8 mouse cellular contexts compared by ENCODE assay signal in the genomic region with DNA sequence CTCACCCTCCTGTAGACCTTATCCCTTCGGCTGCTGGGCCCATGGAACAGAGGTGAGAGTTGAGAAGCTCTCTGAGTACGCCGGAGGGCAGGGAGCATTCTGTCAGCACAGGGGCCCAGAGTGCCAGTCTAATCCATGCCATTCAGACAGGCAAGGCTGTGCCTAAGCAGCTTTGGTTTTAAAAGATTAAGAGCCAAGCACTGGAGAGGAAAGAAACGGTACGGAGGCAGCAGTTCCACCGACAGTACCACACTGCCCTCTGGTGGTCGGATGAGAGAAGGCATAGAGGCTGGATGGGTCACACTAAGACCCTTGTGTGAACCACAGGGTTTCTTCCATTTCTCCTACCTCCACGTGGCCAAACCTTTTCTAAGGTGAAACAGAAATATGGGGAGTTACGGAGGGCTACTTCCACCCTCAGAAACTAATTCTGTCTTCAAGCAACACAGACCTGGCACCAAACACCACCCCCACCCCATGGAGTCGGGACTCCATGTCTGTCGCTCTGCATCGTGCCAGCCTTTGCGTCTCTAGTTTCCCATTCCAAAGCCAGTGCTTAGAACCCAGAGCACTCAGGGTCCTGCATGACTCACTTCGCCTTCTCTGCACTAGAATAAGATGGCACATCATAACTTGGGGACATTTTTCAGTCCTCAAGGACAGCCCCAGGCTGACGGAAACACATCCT.
DNase-seq lines count a peak whose midpoint lies in the region; ATAC-seq lines count a peak whose summit lies in the region.

No protein-coding gene starts in this region.

- peak; percentile 76 for DNase-seq in adipocyte (ENCODE audit: low spot score)
- DNase-seq in cerebellum, postnatal 4 days (ENCODE audit: low spot score in 2 of 2), result peak; percentile 93 to 96
- peak; percentile 85 for DNase-seq in gastrocnemius, adult 18-20 months (ENCODE audit: low spot score)
- peak; percentile 87 to 88 for DNase-seq in layer of hippocampus, postnatal 36 days
- DNase-seq in right cerebral cortex, postnatal 25 days, result peak; percentile 82
- peak; percentile 83 for DNase-seq in urinary bladder, postnatal 25 days (ENCODE audit: low spot score)

- no peaks in the 10 kb centered on the region for H3K27me3 ChIP-seq in hindbrain, embryonic 15.5 days

- H3K36me3 ChIP-seq in hindbrain, embryonic 15.5 days, result no peaks in the 10 kb centered on the region

- ATAC-seq in hindbrain, embryonic 15.5 days (ENCODE audit: low FRiP score, low read depth), result peak; percentile 86
- ATAC-seq in megakaryocyte, adult 5-6 weeks (ENCODE audit: poor library complexity, severe bottlenecking), result 0 out of 2 replicates have a peak, but pooled peaks have one; percentile 51

- H3K4me3 ChIP-seq in hindbrain, embryonic 15.5 days, result no peak overlapping the region

- H3K9ac ChIP-seq in hindbrain, embryonic 15.5 days, result no peak overlapping the region

- H3K4me1 ChIP-seq in hindbrain, embryonic 15.5 days (replicated peaks), result peaks cover 14% of the 10 kb centered on the region

- no peak overlapping the region; the same call in 1 of the 2 replicates for H3K27ac ChIP-seq in hindbrain, embryonic 15.5 days (replicated peaks)

- 38% methylated on average over 15 of the region's 15 CpGs for WGBS in hindbrain, embryonic 15.5 days

- H3K9me3 ChIP-seq in hindbrain, embryonic 15.5 days, result no peaks in the 10 kb centered on the region

- no peak overlapping the region for H3K4me2 ChIP-seq in hindbrain, embryonic 15.5 days
